Mouse (Mus musculus) cerebellum, adult 18-20 months (tissue): ENCODE results near the gene Sema4a.

Experiments used
- DNase-seq, 2 experiments: peaks; one replicate each; pipeline ENCODE4 v3.0.0; 2021

Gene Sema4a

DNA sequence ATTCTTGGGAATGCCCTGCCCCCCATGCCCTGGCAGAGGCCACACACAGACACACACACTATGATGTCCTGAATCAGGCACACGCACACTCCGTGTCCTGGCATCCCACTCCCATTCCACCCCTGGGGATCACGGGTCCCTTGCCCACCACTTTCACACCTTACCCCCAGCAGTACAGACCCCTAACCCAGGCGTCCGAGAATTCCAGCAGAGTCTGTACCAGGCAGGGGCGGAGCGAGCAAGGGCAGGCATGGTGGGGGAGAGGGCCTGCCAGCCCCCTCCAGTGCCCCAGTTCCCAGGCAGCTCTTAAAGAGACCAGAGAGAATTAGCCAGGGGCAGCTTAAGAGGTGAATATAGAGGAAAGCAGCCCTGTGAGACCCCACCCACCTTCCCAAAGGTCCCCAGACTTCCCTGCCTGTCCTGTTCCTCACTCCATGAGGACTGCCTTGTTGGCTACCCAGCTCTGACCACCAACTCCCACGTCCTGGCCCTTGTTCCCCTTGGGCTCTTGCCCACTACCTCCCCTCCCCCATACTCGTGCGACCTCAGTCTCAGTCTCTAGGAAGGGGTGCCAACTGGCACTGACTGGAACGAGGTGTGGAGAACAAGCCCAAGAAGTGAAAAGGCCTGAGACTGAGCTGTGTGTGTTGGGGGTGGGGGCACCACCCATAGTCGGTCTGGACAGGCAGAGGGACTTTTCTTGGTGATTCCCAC is at the start of gene Sema4a:
Sema4a (minus strand) TSS at position 200 of the 714 bp plus-strand sequence.
- DNase-seq = no peak

DNA sequence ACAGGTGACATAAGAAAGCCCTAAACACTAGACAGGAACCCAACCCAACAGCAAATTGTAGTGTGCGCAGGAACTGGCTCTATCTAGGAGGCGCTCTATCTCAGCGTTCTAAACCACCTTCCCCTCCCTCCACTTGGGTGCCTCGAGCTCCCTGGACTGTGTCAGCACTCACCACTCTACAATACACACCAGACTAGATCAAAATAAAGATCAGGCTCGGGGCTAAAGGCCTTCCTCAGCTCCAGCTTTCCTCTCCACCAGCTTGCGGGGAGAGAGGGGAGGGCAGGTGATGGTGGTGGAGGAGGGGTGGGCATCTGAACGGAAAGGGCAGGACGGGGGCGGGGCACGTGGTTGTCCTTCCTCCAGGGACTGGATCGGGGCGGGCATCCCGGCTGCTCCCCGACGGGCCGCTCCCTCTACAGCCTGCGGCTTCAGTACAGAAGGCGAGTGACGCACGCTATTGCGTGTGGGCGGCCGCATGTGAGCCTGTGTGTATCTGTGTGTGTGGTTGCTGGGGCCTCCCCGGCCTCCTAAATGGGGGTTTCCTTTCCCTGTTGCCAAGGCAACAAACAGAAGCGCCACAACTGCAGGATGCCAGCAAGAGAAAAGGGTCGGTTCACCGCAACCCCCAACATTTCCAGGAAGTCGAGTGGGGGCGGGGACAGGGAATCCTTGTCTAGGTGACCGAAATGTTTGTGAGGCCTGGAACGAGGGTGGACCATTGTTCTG is 48.9 kb upstream of the Sema4a start, which contains the start of gene Lmna:
Lmna (minus strand) TSS at position 265 of the 729 bp plus-strand sequence.
- peak; percentile 93 to 97 for DNase-seq

DNA sequence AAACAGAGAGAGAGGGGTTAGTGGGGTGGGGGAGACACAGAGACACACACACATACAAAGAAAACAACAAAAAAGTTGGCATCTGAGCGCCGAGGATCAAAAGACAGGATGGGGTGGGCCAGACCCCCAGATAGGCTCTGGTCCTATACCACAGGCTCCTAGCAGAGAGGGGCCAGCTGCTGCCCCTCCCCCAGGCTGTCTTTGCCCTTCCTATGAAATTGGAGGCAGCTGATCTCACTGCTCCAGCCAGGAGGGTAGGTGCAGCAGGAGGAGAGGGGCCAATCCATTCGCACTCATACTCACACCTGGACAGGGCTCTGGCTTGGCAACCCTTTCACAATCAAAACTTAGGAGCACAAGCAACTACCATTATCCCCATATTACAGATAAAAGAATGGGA is 48.3 kb upstream of the Sema4a start:
- no peak for DNase-seq

DNA sequence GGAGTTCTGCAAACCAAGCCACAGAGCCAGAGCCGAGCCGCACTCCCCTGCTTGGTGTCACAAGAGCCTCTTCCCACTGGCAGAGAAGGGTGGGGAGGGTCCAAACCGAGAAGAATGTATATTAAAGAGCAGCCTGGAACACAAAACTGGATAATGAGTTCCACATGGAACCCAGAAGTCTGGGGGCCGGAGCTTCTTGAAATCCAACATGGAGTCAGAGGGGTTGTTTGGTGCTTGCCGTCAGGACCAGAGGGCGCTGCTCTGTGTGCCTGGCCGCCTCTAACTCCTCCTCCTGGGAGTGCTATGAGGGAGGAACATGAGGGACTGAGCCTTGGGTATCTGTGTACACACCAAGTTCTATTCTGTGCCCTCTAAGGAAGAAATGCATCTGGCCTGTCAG is 44.8 kb upstream of the Sema4a start:
- no peak for DNase-seq

DNA sequence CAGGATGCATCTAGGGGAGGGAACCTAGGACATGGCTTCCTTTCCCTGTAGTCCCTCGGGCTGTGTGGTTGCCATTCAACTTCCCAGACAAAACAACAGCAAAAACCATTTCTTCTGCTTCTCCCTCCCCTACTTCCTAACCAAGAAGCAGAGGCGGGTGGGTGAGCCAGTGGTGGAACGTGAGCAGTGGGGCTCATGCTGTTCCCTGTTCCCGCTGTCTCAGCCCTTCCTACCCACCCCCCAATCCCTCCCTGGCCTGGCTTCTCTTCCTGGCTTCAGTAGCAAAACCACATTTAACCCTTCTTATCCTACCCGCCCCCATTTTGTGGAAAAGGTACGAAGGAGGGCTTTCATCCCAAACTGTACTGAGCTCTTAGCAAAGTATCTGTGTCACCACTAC is 44.1 kb upstream of the Sema4a start:
- no peak for DNase-seq

DNA sequence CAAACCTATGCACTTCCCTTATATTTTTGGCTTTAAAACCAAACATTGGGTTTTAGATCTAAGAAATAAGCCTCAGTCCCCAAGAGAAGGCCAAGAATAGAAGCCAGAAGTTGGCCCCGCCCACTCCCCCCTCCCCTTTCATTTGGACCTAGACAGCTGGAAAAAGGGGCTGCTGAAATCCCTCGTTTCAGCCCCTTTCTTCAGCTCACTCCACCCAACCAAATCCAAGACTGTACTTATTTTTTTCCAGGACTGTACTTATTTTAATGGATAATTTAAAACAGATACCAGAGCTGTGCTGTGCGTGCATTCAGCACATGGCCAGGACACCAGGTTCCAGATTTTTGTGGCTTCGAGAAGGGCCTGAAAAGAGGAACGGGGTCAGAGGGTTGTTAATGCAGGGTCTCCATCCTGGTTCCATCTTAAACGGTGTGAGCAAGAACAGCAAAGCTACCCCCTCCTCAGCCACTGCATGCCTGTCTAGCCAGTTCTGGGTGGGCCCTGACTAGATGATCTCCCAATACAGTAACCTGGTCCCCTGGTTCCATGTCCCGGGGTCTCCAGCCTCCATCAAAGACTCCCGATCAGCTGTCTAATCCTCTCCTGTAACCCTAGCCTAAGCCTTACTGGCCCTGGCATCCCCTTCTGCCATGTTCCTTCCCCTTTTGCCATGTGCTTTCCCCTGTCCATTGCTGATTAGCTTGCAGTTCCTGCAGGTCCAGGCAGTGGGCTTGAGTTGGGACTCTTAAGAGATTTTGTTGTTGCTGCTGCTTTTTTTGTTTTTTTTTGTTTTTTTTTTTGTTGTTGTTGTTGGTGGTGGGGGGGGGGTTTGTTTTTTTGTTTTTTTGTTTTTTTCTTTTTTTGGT is 43.1 kb upstream of the Sema4a start:
- no peak for DNase-seq

DNA sequence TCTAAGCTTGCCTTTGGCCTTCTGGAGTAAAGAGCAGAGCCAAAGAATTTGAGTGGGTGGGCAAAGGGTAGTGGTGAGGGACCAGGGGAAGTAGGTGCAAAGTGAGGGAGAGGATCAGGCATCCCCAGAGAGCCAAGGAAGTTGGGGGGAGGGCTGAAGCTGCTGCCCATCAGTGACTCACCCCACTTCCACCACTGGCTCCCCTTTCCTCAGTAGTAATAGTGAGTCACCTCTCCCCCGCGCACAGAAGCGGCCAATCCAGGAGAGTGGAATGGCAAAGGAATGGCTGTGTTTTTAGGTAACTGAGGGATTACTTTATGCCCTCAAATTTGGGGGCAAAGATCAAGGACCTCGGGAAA is 42.5 kb upstream of the Sema4a start:
- DNase-seq = no peak

DNA sequence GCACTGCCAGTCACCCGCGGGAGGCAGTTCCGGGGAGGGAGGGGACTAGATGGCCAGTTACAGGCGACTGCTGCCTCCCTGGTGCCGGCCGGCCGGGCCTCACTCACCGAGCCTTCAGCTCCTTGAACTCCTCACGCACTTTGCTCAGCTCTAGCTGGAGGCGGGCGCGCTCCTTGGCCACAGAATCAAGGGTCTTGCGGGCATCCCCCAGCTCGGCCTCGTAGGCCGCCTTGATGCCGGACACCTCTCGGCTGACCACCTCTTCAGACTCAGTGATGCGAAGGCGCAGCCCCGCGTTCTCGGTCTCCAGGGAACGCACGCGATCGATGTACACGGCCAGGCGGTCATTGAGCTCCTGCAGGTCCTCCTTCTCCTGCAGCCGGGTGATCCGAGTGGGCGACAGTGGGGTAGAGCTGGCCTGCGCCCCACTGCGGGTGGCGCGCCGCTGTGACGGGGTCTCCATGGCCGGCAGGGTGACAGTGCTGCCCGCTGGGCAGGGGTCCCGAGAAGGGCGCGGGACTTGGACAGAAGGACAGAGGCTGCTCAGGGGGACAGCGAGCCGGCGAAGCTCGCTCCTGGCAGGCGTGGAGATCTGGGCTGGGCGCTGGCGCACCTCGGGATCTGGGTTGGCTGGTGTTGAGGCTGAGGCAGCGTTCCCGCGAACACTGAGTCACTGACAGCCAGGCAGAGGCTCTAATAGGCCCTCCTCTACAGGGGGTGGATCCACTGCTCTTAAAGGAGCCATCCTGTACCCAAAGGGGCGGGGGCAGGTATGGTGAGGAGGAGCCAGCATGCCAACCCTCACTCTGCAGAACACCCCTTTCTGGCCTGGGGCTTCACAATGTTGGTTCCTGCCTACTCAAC is 41.9 kb upstream of the Sema4a start:
- DNase-seq = peak; percentile 94

DNA sequence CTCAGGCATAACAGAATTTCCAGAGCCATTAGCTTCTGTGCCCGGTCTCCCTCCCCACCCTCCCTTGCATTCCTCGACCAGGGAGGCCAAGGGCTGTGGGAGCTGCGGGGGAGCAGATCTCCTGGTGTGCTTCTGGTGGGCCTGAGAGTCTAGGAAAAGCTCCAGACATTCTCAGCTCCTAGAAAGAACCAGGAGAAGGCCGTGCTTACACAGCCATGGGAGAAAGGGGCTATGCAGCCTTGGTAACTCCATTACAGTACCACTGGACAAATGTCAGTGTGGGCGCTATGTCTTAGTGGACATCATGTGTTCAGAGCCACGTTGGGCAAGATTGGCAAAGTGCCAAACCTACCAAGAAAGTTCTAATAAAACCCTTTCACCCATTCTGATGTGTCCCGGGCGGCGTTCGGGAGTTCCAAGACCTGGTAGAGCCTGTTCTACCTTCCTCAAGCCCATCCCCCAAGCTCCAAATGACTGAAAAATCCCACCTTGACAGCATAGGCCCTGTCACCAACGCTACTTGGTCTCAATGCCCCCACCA is 41.1 kb upstream of the Sema4a start:
- peak in 1 of 2 experiments; percentile 52 for DNase-seq

DNA sequence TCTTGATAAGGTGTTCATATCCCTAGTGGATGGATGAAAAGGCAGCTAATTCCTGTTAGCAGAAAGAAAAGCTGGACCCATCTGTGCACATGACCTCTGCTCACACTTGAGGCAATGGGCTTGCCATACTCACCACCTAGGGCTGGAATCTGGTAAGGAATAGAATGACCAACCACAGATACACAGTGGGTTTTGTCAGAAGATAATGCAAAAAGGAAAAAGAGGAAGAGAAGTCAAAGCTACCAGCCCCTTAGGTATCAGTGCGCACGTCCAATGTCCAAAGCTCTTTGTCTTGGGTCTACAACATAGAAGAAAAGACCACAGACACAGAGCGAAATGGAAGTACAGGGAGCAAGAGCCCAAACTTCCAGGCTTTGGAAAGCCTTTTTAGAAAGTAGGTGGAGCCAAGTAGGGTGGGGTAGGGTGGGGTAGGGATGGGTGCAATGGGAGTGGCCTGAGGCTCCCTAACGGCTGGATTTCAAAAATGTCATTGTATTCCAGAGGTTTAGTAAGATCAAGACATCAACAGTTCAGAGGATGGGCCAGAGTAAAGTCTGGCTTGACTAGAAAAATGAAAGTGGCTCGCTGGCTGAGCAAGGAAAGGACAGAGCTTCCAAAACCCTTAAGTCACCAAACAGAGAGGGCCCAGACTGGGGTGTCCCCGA is 40.5 kb upstream of the Sema4a start:
- DNase-seq = no peak

DNA sequence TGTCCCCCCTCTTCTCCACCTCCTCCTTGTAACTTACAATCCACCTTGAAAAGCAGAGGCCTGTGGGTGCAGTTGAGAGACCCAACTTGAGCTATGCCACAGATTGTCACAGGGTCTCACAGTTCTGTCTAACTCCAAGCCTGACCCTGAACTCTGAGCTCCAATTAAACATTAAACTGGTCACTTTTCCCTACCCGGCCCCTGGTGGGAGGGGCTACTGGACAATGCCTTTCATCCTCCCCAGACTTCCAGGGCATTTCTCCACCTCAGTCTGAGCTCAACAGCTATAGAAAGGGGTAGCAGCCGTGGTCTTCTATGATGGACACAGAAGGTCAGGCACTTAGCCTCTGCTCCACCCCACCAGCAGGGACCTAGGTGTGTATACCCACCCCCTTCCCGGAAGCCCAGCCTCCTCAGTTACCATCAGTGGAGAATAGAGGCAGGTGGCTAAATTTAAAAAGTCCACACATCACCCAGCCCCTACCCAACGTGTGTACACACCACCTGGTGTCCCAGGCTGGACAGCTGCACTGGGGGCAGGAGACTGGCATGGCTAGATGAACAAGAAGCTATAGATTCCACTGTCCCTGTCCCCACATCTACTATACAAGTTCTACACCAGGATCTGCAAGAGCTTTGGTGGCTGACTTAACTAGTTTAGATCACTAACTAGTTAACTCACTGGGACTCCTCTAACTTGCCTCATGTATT is 39.8 kb upstream of the Sema4a start:
- DNase-seq = no peak

DNA sequence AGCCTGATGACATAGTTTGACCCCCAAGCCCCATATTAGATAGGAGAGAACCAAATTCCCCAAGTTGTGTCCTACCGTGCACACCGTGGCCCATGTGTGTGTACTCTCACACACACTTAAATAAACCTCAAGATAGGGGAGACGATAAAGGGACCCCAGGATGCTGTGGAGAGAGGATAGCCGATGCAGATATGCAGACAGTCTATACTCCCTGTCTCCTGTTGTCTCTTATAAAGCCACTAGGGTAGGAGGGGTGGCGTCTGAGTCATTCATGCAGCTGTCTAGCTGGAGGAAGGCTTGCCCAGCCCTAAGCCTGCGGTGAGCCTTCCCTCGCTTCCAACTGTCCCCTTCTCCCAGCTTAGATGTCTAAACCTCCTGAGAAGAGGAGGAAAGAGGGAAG is 39.1 kb upstream of the Sema4a start:
- no peak for DNase-seq

DNA sequence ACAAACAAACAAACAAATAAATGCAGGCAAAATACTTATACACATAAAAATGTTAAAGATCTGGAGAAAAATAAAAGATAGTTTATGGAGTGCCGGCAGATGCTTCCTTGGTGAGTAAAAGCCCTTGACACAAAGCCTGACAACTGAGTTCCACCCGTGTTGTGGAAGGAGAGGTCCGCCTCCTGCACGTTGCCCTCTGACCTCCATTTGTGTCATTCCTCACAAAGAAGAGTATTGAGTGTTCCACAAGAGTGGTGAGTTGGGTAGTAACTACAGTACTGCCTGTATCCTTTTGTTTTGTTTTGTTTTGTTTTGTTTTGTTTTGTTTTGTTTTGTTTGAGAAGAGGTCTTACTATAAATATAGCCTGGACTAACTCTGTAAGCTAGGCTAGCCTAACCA is 38.6 kb upstream of the Sema4a start:
- no peak for DNase-seq

DNA sequence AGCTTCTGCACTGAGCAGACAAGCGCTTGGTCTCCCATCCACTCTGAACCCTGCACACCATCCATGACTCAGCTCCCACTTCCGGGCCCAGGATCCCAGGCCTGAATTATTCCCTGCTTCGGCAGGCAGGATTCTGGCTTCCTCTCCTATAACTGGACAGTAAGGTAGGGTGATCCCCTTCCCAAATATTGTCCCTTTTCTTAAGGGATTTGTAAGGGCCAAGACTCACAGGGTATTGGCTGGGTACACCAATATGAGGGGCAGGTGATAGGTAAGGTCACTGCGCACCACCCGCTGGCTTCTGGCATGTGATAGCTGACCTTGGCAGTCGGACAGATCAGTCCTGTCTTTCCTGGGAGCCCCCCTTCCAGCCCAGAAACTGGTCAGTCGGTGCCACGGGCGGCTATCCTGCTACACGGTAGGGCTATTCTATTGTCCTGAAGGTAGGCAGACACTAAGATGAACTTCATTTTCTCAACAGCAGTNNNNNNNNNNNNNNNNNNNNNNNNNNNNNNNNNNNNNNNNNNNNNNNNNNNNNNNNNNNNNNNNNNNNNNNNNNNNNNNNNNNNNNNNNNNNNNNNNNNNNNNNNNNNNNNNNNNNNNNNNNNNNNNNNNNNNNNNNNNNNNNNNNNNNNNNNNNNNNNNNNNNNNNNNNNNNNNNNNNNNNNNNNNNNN is 34.9 kb upstream of the Sema4a start:
- DNase-seq = no peak

DNA sequence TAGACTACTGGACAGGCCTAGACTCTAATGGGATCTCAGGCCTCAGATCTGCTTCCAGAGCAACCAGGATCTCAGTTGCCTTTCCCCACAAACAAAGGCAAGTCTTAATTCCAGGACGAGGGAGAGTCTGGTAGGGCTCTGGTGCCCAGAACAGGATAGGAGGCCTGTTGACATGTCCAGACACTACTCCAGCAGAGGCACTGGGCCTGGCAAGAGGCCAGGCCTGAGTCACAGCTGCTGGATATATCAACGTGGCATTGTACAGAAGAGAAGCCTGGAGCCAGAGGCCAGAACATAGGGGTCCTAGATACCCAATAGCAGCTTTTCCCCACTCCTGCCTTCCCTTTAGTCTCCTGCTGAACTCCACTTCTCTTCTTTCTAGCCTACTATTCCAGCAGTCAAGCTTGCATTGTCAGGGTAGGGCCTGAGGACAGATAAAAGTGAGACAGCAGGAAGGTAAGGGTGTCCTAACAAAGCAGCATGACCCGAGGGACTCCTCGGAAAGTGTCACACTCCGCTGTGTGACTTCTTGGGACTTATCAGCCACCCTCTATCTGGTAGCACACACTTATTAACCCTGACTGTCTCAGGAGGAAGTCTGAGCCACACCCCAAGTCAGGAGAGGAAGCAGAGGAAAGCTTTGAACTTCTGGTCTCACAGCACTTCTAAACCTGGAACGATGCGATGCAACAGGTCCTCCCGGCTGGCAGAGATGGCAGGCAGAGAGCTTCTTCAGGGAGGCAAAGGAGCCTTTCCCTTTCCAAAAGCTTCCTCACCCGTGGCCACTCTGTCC is 34.0 kb upstream of the Sema4a start:
- no peak for DNase-seq

DNA sequence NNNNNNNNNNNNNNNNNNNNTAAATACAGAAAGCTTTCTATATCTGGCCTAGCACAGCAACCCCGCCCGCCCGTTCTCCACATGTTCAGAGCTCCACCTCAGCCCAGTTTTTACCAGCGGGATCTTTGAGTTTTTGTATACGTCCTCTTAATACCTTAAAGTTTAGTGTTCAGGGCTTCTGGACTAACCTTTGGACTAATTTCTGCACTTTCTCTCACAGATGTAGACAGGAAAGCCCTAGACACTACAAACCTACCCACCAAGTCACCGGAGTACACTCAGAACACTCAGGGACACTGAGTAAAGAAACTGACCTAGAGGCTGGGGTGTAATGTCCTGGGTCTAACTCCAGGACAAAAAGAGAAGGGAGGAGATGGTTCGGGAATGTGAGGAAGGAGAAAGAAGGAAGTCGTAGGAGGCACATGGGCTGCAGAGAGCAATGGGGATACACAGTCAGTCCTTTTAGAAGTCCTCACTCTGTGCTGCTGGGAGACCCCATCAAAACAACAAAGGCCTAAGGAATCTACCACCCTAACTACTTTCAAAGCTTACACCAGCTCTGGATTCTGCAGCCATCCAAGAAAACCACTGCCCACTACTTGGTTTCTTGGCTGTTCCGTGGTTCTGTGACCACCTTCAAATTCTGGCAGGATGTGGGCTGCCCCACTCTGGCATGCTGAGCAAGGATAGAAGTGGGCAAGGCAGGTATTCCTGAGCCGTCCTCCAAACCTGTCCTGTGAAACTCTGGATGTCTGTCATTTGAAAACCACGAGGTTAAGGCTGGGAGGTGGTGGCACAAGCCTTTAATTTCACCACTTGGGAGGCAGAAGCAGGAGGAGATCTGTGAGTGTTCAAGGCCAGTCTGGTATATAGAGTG is 33.0 kb upstream of the Sema4a start:
- DNase-seq = no peak

DNA sequence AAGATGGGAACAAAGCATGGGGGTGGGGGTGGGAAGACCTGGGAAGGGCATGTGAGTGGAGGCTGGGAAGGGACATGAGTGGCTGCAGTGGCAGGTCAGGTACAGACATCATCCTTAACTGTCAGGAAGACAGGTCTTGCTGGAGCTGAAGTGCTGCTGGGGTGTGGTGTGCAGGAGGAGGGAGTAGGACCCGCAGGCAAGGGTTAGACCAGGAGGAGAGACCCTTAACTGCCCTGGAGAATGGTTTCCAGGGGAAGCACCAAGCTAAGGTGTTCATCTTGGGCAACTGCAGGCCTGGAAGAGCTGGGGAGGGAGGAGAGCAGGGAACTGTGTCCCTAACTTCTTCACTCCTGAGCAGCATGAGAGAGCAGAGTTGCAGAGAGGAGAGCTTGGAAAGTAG is 26.4 kb upstream of the Sema4a start:
- no peak for DNase-seq

DNA sequence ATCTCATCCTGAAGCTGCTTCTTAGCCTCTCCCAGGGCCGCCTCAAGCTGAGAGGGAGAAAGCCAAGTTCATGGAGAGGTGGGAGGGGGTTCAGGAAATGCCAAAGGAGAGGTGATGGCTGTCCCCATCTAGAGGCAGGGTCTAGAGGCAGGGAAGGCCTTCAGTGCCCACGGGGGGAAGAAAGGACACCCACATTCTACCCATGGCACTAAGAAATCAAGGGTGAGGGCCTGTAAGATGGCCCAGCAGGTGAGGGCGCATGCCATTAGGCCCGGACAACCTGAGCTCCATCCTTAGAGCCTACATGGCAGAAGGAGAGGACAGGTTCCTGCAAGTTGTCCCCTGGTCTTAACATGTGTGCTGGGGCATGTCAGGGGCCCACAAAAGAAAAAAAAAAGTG is 25.9 kb upstream of the Sema4a start:
- DNase-seq = no peak

DNA sequence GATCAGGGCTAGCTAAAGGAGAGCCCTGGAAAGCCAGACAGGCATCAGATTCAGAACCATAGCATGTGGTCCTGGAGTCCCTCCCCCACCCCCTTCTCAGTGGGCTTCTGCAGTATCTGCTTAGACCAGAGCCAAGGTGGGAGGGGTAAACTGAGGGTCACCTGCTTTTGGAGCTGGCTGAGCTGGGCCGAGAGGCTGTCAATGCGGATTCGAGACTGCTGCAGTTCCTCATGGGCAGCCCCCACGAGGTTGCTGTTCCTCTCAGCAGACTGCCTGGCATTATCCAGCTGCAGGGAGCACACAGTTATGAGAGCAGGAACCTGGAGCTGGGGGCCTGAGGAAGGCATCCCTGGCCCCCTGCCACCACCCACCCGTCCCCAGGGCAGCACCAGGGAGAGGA is 25.1 kb upstream of the Sema4a start:
- no peak for DNase-seq
